Mouse (Mus musculus): ENCODE measurements at regions not wholly inside any gene's neighbourhood (a gene's known extent, or its start where the extent isn't known, plus 50 kb on each side); places are given as distances from the start of the nearest gene placed in this dataset.
A peak's percentile ranks its signal among the peaks of the same experiment; 100 is the strongest.

- ATAC-seq (ENCODE audit: poor library complexity, severe bottlenecking): peak; percentile 94
Measured at GRCm38 (mm10) chr15:25135471-25136262, 277.9 kb downstream of the Basp1 start.

DNA sequence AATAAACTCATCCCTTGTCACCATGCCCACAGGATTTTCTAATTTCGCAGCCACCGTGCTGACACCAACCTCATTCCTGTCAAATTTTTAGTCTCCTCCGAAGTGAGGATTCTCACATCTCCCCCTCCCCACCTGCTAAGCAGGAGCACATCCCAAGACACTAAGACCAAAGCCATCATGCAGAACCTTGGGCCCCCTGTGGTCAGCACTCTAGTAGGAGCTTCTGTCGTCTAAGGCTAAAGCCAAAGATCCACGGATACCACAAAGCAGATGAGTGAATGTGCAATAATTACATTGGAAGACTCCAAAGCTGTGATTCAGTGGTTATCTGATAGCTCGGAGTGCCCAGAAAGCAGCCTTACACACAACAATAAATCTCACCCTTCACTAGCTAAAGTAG lies 283.5 kb downstream of the Basp1 start:
- no peak for ATAC-seq (ENCODE audit: poor library complexity, severe bottlenecking)

DNA sequence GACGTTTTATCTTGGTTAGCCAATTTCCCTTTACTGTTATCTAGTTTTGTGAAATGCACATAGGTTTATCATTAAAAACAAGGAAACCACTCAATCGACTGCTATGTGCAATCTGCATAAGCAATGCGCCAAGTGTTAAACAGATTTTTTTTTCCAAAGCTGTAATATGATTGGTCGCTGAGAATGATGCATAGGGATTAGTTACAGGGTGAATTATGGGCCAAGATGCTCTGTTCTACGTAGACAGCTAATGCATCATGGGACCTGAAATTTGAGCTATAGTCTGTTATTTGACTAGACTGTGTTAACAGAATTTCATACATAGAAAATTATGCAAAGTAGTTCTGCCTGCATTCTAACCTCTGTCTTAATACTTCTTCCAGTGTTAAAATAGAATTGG lies 284.0 kb downstream of the Basp1 start:
- no peak for ATAC-seq (ENCODE audit: poor library complexity, severe bottlenecking)

GRCm38 (mm10) chr15:25120441-25120840 lies 293.1 kb downstream of the Basp1 start:
- ATAC-seq (ENCODE audit: poor library complexity, severe bottlenecking): no peak

DNA sequence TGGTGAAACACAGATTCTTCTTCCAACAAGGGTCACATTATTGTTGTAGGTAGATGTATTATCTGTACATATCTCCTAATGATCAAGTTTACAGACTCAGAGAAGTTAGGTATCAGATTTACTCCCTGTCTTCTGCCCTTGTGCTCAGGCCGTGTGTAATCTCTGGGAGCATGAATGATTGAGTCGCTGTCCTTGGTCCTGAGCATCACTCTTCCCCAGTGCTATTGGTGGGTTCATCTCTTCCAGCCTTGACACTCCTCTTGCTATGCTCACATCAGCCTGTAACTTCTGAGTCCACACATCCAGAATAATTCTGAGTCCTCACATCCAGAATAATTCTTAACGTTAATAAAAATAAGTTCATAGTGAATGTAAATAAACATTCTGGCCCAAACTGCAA lies 295.6 kb downstream of the Basp1 start:
- no peak for ATAC-seq (ENCODE audit: poor library complexity, severe bottlenecking)

DNA sequence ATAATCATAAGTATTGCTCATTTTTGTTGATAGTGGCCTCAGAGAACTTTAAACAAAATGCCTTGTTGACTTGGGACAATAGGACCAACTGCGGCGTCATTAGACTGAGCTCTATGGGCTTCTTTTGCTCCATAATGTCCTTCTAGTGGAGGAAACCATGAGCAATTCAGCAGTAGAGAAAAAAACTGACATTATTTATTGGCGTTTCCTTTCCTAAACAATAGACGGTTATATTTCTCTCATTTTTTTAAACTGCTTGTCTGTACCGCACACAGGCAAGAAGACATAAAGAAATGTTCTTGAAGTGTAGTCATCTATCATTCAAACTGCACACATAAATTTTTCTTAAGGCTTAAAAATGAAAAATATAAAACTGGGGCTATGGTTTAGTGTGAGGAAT lies 310.8 kb downstream of the Basp1 start:
- no peak for ATAC-seq (ENCODE audit: poor library complexity, severe bottlenecking)

DNA sequence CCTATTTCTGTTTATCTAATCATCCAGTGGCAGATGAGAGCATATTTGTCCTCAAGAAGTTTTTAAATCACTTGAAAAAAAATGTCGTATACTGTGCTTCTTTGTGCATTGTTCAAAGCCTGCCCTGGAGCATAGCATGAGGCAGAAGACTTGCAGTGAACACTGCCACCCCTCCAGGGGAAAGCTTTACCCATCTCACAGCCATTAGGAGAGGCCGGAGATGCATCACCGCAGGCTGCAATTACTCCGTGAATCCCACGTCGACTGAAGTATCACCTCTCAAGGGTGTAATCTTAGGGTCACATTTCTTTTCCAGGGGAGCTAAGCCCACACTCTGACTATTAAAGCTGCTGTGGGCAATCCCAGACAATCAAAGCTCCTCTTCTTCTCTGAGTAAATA lies 319.8 kb downstream of the Basp1 start:
- no peak for ATAC-seq (ENCODE audit: poor library complexity, severe bottlenecking)

- ATAC-seq (ENCODE audit: poor library complexity, severe bottlenecking): no peak
Measured at GRCm38 (mm10) chr15:25069701-25070100, 343.9 kb downstream of the Basp1 start.

DNA sequence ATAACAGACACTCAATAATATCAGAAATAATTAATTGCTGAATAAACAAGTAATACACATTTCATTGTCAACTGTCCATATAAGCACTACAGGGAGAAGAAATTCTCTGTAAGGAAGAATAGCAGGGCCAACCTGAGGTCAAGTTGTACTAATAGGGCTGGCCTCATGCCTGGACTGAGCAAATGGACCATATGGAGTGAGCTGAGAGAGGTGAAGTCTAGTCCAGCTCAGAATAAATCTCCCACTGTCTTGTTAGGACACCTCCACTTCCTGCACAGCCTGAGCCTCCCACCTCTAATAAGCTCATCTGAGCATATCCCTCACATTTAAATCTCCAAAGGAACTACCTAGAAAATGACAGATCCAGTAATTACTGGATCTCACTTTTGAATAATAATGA lies 354.2 kb downstream of the Basp1 start:
- ATAC-seq (ENCODE audit: poor library complexity, severe bottlenecking): no peak

DNA sequence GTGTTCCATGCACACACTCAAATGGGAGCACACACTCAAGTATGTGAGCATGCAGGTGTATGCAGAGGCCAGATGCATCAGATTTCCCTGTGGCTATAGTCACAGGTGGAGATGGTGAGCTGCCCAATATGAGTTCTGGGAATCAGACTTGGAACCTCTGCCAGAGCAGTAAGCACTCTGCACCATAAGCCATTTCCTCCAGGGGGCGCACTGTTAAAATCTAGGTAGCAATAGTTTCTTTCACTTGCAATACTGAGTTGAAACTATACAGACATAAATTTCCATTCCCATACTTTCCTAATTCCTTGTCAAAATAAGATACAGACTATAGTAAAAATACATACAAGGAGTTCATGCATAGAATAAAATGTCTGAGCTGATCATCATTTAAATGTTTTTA lies 365.7 kb downstream of the Basp1 start:
- peak; percentile 70 for ATAC-seq (ENCODE audit: poor library complexity, severe bottlenecking)

- no peak for ATAC-seq (ENCODE audit: poor library complexity, severe bottlenecking)
Measured at GRCm38 (mm10) chr15:25046514-25047138, 366.9 kb downstream of the Basp1 start.

- no peak for ATAC-seq (ENCODE audit: poor library complexity, severe bottlenecking)
Measured at GRCm38 (mm10) chr15:25036231-25036630, 377.3 kb downstream of the Basp1 start.

DNA sequence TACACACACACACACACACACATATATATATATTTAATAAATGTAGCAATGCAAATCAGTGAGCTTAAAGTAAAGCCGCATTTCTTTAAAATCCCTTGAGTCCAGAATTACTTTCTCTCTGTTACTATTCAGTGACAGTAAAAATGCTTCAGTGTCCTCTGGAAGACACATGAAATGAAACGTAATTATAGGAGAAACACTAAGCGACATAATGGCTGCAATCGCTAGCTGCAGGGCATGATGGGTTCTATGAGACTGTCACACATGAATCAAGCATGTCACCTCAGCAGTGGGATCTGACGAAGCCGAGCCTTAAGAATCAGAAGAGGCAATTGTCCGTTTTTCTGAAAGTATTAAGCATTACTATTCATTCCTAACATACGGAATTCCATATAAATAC lies 385.7 kb downstream of the Basp1 start:
- no peak for ATAC-seq (ENCODE audit: poor library complexity, severe bottlenecking)

DNA sequence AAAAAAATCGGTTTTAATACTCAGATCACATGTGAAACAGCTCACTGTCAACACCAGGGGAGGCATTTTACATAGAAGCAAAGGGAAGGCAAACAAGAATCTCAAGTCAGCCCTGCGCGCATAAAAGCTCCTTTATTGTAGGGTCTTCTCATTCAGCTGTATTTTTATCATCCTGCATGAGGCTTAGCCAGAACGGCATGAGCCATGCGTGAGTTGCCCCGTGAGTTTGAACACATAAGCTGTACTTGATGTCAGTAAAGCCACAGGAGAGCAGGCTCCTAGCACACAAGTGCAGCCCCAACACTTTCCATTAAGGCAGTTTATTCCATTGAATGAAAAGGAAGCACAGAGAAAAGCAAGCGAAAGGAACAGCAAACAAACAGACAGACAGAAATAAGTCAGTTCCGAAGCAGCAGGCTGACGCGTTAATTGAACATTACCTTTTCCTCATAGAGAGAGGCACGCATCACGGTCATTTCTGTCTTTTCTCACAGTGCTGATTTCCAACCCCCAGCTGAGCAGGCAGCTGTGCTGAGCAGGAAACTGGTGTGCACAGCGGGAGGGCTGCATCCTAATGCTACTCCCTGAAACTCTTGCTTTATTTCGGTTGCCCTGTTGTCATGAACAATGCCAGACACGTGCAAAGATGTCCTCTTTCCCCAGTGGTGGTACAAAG lies 386.6 kb downstream of the Basp1 start:
- ATAC-seq (ENCODE audit: poor library complexity, severe bottlenecking): no peak

DNA sequence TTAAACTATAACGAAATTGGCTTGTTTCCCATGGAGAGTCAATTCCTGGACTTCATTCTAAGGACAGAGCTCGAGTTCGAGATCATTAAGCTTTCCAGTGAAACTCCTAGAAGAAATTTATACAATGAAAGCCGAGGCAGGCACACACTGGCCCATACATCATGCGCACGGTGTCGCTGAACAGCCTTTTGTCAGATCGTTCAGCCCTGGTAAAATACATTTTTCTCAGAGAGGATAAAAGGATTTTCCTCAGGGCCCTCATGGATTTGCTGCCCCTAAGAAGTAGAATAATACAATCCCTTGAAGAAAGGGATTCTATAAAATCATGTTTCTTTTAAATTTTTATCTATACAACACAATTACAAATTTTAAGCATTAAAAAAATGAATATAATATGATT lies 387.2 kb downstream of the Basp1 start:
- no peak for ATAC-seq (ENCODE audit: poor library complexity, severe bottlenecking)

- ATAC-seq (ENCODE audit: poor library complexity, severe bottlenecking): no peak
Measured at GRCm38 (mm10) chr15:25020916-25021315, 392.6 kb downstream of the Basp1 start.

- ATAC-seq (ENCODE audit: poor library complexity, severe bottlenecking): no peak
Measured at GRCm38 (mm10) chr15:25019352-25019941, 394.1 kb downstream of the Basp1 start.

GRCm38 (mm10) chr15:25018937-25019336 lies 394.6 kb downstream of the Basp1 start:
- no peak for ATAC-seq (ENCODE audit: poor library complexity, severe bottlenecking)

DNA sequence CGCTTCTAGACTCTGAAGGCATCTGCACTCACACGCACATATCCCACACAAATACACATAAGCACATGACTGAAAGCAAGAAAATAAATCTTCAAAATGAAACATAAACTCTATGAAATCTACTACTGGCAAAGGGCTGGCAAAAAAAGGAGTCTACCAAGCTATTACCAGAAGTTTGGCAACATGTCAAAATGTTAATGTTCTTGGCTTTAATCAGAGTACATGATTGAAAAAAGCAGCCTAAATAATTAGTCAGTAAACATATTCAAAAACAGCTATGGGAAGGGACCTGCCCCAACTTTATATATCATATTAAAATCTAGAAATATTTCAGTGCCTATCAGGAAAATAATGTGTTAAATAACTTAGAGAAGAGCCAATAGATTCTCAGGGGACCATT lies 405.8 kb downstream of the Basp1 start:
- ATAC-seq (ENCODE audit: poor library complexity, severe bottlenecking): no peak

DNA sequence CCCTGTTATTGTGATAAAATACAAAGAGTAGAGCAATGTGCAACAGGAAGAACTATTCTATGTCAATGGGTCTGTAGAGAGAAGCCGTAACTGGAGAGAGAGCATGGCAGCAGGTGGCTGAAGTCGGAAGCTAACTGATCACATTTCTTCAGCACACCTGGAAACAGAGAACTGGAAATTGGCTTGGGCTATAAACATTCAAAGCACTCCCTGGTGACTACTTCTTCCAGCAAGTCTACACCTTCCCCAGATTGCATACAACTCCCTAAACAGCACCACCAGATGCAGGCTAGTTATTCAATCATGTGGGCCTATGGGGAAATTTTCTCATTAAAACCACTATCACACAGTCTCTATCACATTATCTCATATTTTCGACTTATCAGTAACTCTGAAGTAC lies 413.4 kb downstream of the Basp1 start:
- no peak for ATAC-seq (ENCODE audit: poor library complexity, severe bottlenecking)

DNA sequence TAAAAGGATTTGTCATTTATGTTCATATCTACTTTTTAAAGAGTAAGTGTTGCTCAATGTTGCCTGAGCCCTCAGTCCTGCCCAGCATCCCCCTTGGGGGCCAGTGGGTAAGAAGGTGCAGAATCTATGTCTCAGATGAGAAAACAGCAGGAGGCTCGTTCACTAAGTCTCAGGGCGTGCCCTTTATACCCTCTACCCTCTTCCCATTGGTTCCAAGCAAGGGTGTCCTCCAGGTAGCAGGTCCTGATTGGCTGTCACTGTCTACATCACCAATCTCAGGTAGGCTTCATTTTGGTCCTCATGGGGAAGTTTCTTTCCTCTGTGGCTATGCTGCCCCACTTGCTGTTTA lies 420.3 kb downstream of the Basp1 start:
- ATAC-seq (ENCODE audit: poor library complexity, severe bottlenecking): no peak
